Mouse (Mus musculus): ENCODE results near the gene Pakap.

DNA sequence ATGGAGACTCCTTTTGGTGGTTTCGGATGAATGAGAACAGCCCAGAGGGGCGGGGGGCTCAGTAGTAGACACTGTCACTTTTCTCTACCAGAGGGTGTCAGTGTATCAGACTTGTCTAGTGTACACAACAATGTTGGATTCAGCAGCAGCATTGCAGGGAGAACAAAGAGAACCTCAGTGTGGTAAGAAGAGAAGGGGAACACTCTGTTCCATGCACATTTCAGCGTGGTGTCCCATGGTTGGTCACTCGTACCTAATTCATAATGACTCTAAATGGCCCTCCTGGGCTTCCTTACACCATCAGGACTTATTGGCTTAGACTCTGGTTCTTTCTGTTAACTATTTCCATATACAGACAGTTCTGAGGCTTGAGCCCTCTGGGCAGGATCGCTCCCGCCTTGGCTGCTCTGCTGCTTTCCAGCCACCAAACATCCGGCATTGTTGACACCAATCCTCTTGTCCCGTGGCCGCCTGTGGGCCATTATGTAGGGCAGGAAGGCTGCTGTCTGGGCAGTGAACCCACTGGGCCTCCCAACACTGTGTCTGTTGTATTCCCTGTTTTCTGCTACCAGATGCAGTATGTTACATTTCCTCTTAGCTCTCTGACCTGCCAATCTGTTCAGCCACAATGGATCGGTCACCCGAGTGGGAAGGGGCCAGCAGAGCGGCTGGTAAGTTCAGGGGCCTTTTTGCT is 130.1 kb downstream of the Pakap start:
- TF ChIP-seq CTCF (IDR thresholded peaks at IDR 0.05; ENCODE audit: borderline replicate concordance, insufficient read depth, low read depth, low read length) (no peak), POLR2A (IDR thresholded peaks at IDR 0.05; ENCODE audit: borderline replicate concordance, insufficient read depth, low read length) (no peak)

Data from cerebellum, adult 2 months (tissue).